Comparison of ENCODE assay signal across 8 mouse cellular contexts in genomic region chr6:97759301-97759700, GRCm38 (mm10). TPM values are rescaled to one million over a fixed set of nuclear protein-coding genes. Genes with fewer than 3 reads are reported as not detected.
DNase-seq lines count a peak whose midpoint lies in the region; ATAC-seq lines count a peak whose summit lies in the region.

No protein-coding gene starts in this region.

- H3K9me3 ChIP-seq in midbrain, embryonic 10.5 days (replicated peaks): no peaks in the 10 kb centered on the region
- no peaks in the 10 kb centered on the region for H3K9me3 ChIP-seq in midbrain, embryonic 13.5 days
- H3K9me3 ChIP-seq in hindbrain, embryonic 12.5 days (replicated peaks): no peaks in the 10 kb centered on the region
- H3K9me3 ChIP-seq in neural tube, embryonic 11.5 days (ENCODE audit: control insufficient read depth, low read length): no peaks in the 10 kb centered on the region

- H3K36me3 ChIP-seq in midbrain, embryonic 10.5 days: no peaks in the 10 kb centered on the region
- H3K36me3 ChIP-seq in midbrain, embryonic 13.5 days: no peaks in the 10 kb centered on the region
- H3K36me3 ChIP-seq in hindbrain, embryonic 12.5 days: no peaks in the 10 kb centered on the region
- H3K36me3 ChIP-seq in neural tube, embryonic 11.5 days (ENCODE audit: control insufficient read depth, insufficient read depth, low read length): no peaks in the 10 kb centered on the region

- H3K4me3 ChIP-seq in midbrain, embryonic 10.5 days: no peak overlapping the region
- no peak overlapping the region for H3K4me3 ChIP-seq in midbrain, embryonic 13.5 days (replicated peaks)
- H3K4me3 ChIP-seq in hindbrain, embryonic 12.5 days: no peak overlapping the region
- no peak overlapping the region for H3K4me3 ChIP-seq in neural tube, embryonic 11.5 days (ENCODE audit: low read depth, low read length)

- DNase-seq in midbrain, embryonic 10.5 days (ENCODE audit: low spot score): peak; percentile 66
- peak; percentile 74 for DNase-seq in ZHBTc4 (ENCODE audit: low read depth, low spot score)
- DNase-seq in left cerebral cortex, postnatal 36 days (ENCODE audit: low spot score in 2 of 2): peak; percentile 28 to 33
- peak; percentile 76 for DNase-seq in neural tube, embryonic 11.5 days (ENCODE audit: low spot score)
- DNase-seq in thymus, postnatal 4 days: peak; percentile 77

- H3K9ac ChIP-seq in midbrain, embryonic 13.5 days (replicated peaks): no peak overlapping the region
- no peak overlapping the region for H3K9ac ChIP-seq in hindbrain, embryonic 12.5 days
- H3K9ac ChIP-seq in neural tube, embryonic 11.5 days (ENCODE audit: low read length): peak overlapping the region; percentile 10; the same call in 1 of the 2 replicates

- peaks cover 15% of the 10 kb centered on the region for H3K4me1 ChIP-seq in midbrain, embryonic 10.5 days
- H3K4me1 ChIP-seq in midbrain, embryonic 13.5 days (replicated peaks): peaks cover 9% of the 10 kb centered on the region; the same call in 1 of the 2 replicates
- peaks cover 3% of the 10 kb centered on the region; the same call in 1 of the 2 replicates for H3K4me1 ChIP-seq in hindbrain, embryonic 12.5 days
- no peaks in the 10 kb centered on the region for H3K4me1 ChIP-seq in neural tube, embryonic 11.5 days (ENCODE audit: control insufficient read depth, insufficient read depth, low read length)

- intact Hi-C loops in left cerebral cortex, postnatal 36 days (cut with DNase I): loop anchor here (2.0 kb wide), 1 partner anchor 244 kb away; no protein-coding TSS in a partner anchor

- ATAC-seq in midbrain, embryonic 13.5 days: no peak
- ATAC-seq in common myeloid progenitor, adult 5-6 weeks (replicated peaks; ENCODE audit: low read depth, poor library complexity, severe bottlenecking): peak; percentile 87
- peak; percentile 43; the same call in 1 of the 2 replicates for ATAC-seq in hindbrain, embryonic 12.5 days (ENCODE audit: low FRiP score)
- ATAC-seq in neural tube, embryonic 11.5 days (ENCODE audit: insufficient read depth, low FRiP score, low TSS enrichment): no peak

- peak overlapping the region; percentile 43 for H3K27ac ChIP-seq in midbrain, embryonic 10.5 days (replicated peaks)
- no peak overlapping the region for H3K27ac ChIP-seq in midbrain, embryonic 13.5 days
- no peak overlapping the region for H3K27ac ChIP-seq in hindbrain, embryonic 12.5 days
- no peak overlapping the region for H3K27ac ChIP-seq in neural tube, embryonic 11.5 days (ENCODE audit: low read depth, low read length)

- H3K27me3 ChIP-seq in midbrain, embryonic 10.5 days (ENCODE audit: low read depth, poor library complexity, severe bottlenecking): 0 out of 2 replicates have a peak, but pooled peaks cover 6% of the 10 kb centered on the region
- no peaks in the 10 kb centered on the region for H3K27me3 ChIP-seq in midbrain, embryonic 13.5 days
- no peaks in the 10 kb centered on the region for H3K27me3 ChIP-seq in hindbrain, embryonic 12.5 days
- H3K27me3 ChIP-seq in neural tube, embryonic 11.5 days (ENCODE audit: control insufficient read depth, insufficient read depth, low read length): no peaks in the 10 kb centered on the region

- WGBS in midbrain, embryonic 10.5 days: 23% methylated on average over 4 of the region's 4 CpGs
- WGBS in midbrain, embryonic 13.5 days: 25% methylated on average over 4 of the region's 4 CpGs
- 12% methylated on average over 4 of the region's 4 CpGs for WGBS in hindbrain, embryonic 12.5 days
- 13% methylated on average over 4 of the region's 4 CpGs for WGBS in neural tube, embryonic 11.5 days

- H3K4me2 ChIP-seq in midbrain, embryonic 13.5 days (replicated peaks): no peak overlapping the region
- H3K4me2 ChIP-seq in hindbrain, embryonic 12.5 days (replicated peaks): no peak overlapping the region
- H3K4me2 ChIP-seq in neural tube, embryonic 11.5 days (ENCODE audit: low read depth): no peak overlapping the region

RNA-seq across cellular contexts. Expression of gene Mitf, which starts 47.6 kb away (rescaled TPM):
- 0.82 and 1.6 TPM in 2 replicates for polyA plus RNA-seq in midbrain, embryonic 10.5 days (2016; fragmentation: Nextera tagmentation; extraction: Ambion mirVana)
- polyA plus RNA-seq in midbrain, embryonic 13.5 days (2015; fragmentation: Nextera tagmentation; extraction: Ambion mirVana): 0.72 and 0.94 TPM in 2 replicates
- 4.5 and 6.3 TPM in 2 replicates for total RNA-seq in common myeloid progenitor, adult 5-6 weeks (2017)
- 1.6 and 2.0 TPM in 2 replicates for polyA plus RNA-seq in hindbrain, embryonic 12.5 days (2016; fragmentation: Nextera tagmentation; extraction: Ambion mirVana)
- 1 to 10 TPM; 6.5 to 8.8 TPM for total RNA-seq in left cerebral cortex, postnatal 36 days (2021)
- 1.1 and 1.4 TPM in 2 replicates for polyA plus RNA-seq in neural tube, embryonic 11.5 days (2014; fragmentation: Nextera tagmentation; extraction: Ambion mirVana)

Comparison
In these comparisons a context has a peak if more than half of its experiments do, and no peak if none do; other contexts are left out.
1. ATAC-seq: peak in common myeloid progenitor, adult 5-6 weeks (single experiment) and hindbrain, embryonic 12.5 days (single experiment); none in midbrain, embryonic 13.5 days (single experiment) and neural tube, embryonic 11.5 days (single experiment).
2. Peak in every context shown above with its lines, with median percentiles within 50 percentile points of each other: DNase-seq.